Mouse (Mus musculus): ENCODE results near the gene Zfp618.

The Zfp618 gene

DNA sequence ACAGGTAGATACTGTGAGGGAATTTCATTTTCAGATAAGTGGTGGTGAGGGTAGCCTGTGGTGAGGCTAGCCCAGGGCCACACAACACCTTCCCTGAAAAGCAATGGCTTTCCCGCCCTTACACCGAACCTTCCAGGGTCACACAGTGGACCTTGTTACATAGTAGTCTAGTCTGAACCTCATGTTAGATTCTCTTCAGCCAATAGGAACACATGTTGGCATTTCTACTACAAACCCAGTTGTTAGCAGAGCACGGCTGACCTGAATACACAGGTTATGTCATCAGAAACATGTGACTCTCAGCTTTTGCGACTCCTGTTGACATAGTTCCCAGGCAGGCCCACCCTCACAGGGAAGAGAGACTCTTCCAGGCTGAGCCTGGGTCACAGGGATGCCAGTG is 33.9 kb downstream of the Zfp618 start:
- no peak for DNase-seq

- DNase-seq, result no peak
These were observed 34.5 kb downstream of the Zfp618 start for GRCm38 (mm10) chr4:62999916-63000315.

DNA sequence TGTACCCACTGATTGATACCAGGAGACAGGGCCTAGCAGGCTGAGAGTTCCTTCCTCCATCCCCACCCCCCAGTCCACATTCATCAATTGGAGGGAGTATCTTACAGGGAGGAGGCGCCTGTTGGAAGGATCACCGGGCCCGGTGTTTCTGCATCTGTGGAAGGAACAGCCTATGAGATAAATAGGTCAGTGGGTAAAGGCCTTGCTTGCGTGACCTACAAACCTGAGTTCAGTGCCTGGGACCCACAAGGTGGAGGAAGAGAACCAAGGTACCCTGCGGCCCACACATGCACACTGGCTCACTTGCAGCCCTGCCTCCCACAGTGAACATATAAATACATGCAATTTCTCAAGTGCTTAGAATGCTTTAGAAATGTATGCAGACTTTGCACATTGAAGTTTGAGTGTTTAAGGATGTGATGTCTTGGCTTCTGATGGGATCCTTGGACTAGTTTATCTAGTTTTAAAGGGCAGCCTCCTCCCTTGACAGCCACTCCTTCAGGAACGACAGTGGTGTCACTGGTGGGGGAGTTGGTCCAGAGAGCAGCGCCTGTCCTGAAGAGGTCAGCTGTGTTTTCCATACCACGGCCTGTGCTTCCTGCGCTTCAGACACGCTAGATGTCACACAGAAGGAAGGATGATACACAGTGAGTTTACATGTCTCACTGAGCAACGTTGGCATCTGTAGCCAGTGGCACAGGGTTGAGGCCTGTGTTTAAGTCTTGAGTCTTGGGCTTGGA is 35.1 kb downstream of the Zfp618 start:
- DNase-seq, result no peak

GRCm38 (mm10) chr4:63002386-63002785 is 37.0 kb downstream of the Zfp618 start:
- DNase-seq, result no peak

DNA sequence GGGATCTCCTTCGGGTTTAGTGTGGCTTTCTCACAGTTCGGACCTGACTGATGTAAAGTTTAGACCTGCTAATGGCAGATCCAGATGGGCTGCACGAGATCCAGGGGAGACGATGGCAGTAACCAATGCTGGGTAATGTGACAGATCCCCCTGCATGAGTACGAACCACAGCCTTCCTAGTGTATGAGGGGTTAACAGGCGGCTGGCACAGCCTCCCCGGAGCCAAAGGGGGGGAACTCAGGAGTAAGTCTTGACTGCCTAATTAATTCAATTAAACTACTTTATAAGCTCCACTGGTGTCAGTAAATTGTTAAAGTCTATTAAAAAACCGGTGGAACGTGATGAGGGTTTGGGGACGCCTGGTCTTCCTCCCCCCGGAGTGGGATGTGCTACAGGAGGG is 39.1 kb downstream of the Zfp618 start:
- no peak for DNase-seq

DNA sequence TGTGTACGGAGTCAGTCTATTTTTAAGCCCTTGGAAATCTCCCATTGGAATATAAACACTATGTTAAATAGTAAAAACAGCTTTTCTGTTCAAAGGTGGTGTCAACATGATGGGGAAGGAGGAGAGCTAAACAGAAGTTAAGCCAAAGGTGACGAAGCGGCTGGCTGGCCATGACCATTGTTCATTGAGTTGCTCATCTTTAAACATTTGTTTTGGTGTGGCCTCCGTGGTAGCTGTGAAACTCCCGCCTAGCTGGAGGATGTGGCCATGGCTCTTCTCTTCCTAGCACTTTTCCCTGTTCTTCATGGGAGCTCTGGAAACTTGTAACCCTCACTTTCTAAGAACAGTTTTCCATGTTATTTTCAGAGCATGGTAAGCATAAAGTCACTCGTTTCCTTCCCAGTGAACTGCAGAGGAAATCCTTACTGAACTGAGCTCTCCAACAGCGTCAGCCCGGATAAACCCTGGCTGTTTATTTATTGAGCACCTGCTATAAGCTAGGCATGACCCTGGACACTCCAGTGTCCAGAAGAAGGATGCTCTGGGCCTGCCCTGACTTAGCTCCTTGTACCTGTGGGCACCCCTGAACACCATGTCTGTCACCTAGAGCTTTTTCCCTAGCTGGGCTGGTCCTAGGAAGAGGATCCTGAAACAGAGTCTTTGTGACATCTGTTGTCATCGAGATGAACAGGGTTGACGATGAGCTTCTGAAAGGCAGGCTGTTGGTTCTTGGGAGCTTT is 40.2 kb downstream of the Zfp618 start:
- no peak for DNase-seq

GRCm38 (mm10) chr4:63006198-63007155 is 41.1 kb downstream of the Zfp618 start:
- DNase-seq, result no peak

- no peak for DNase-seq
These were observed 42.8 kb downstream of the Zfp618 start for GRCm38 (mm10) chr4:63008206-63008605.

GRCm38 (mm10) chr4:63008822-63009221 is 43.4 kb downstream of the Zfp618 start:
- no peak for DNase-seq

- DNase-seq, result no peak
These were observed 44.4 kb downstream of the Zfp618 start for GRCm38 (mm10) chr4:63009821-63010220.

GRCm38 (mm10) chr4:63010226-63010625 is 44.9 kb downstream of the Zfp618 start:
- no peak for DNase-seq

- no peak for DNase-seq
These were observed 53.2 kb downstream of the Zfp618 start for GRCm38 (mm10) chr4:63018616-63019015.

- no peak for DNase-seq
These were observed 54.1 kb downstream of the Zfp618 start for GRCm38 (mm10) chr4:63019428-63019858.

DNA sequence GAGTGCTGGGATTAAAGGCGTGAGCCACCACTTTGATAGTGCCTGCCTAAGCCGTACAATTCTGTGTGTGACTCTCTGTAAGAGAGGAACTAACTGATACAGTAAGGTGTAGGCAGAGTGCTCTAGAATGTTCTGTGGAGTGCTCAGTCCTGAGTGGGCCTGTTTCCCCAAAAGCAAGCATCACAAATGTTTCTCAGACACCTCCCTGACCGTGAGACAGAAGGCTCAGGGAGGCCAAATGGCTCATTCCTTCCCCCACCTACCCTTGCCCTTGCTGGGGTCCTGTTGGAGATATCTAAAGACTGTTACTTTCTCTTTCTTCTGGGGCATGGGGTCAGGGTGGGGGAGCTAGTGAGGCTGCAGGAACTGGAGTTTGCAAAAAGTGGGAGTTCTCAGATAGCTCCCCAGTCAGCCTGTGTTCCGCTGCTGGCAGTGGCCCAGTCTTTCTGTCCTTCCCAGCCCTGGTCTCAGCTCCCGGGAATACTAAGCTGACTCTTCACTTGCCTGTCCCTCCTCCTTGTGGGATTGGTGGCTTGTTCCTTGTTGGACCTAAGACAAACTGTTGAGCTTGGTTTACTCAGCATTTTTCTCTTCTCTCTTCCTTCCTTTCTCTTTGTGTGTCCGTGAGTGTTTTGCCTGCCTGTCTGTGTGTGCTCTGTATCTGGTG is 55.8 kb downstream of the Zfp618 start:
- no peak for DNase-seq

DNA sequence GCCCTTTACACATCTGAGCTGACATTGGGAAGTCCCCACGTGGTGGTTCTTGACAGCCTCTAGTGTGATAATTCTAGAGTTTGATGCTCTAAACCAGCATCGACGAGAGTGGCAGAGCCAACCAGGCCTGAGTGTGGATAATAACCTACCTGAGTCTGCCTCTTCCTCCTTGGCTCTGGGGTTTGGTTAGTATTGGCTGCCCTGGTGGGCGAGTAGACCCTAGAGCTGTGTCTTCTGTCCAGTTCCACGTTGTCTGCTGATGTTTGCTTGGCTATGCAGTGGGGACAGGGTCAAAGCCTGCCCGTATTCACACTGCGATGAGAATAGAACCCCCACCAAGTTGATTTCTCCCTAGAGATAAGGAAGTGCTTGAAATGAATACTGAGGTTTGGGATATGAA is 58.1 kb downstream of the Zfp618 start:
- DNase-seq, result no peak

- no peak for DNase-seq
These were observed 58.7 kb downstream of the Zfp618 start for GRCm38 (mm10) chr4:63024098-63024497.

DNA sequence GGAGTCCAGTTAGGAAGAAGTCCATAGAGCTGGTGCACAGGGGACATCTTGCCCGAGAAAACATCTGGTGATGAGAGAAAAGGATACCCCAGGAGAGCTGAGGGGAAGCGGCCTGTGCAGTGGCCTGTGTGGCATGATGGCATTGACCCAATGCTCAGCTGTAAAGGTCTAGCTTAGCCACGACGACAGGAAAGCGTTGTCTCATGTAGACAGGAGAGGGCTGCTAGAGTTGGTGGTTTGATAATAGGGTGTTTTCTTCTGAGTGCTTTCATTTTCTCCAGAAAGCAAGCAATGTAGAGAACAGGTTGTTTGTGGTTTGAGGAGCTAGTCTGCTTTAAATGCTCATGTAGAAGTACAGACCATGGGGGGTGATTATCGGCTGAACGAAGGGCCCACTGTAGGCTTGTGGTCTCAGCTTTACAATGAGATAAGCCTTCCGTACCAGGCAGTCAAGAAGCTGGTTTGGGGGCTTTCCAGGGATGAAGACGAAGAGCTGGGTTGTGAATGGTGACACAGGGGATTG is 59.4 kb downstream of the Zfp618 start:
- no peak for DNase-seq

- no peak for DNase-seq
These were observed 59.9 kb downstream of the Zfp618 start for GRCm38 (mm10) chr4:63025306-63025705.

- DNase-seq, result no peak
These were observed 60.9 kb downstream of the Zfp618 start for GRCm38 (mm10) chr4:63026286-63026685.

- DNase-seq, result no peak
These were observed 62.1 kb downstream of the Zfp618 start for GRCm38 (mm10) chr4:63027451-63027850.

- DNase-seq, result no peak
These were observed 64.8 kb downstream of the Zfp618 start for GRCm38 (mm10) chr4:63030157-63030556.

DNA sequence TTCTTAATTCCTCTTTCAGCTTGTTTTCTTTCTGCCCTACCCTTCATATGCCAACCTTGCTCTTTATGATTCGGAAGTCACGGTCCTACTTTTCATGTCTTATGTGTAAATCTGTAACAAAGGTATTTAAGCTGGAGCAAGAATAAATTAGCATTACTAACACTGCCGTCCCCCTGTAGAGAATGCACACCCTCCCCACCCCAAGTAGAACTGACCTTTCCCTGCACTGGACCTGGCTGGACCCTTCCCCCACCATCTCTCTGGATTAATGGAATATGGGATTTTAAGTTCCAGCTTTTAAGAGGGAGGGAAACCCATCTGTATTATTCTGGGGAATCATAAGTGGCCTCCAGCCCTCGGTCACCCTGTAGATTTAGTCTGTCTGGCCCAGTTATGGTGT is 65.9 kb downstream of the Zfp618 start:
- no peak for DNase-seq

Measured in B cell, adult 2 months (primary cell).